Mouse (Mus musculus) myocyte (in vitro differentiated cells): ENCODE measurements around the gene Crb2.

Experiments
- CEBPB ChIP-seq: IDR thresholded peaks from 2 replicates; pipeline ENCODE4 v1.6.1; 2011; ENCODE audit warnings: mild to moderate bottlenecking, moderate library complexity; ENCODE audit not compliant: poor library complexity, insufficient read depth, severe bottlenecking
- MAX ChIP-seq: IDR thresholded peaks from one replicate; pipeline ENCODE4 v1.6.1; 2011; ENCODE audit warnings: low read depth, mild to moderate bottlenecking, control low read depth
- MYOD1 ChIP-seq, 3 experiments: IDR thresholded peaks; one replicate each; pipeline ENCODE4 v1.6.1; 2011; ENCODE audit warnings: control low read depth in 2 of 3, low read depth in 2 of 3, mild to moderate bottlenecking in 2 of 3, moderate library complexity in 1 of 3; ENCODE audit not compliant: insufficient read length in 2 of 3, control insufficient read depth in 1 of 3
- MYOG ChIP-seq, 3 experiments: IDR thresholded peaks; one replicate each; pipeline ENCODE4 v1.6.1; 2011; ENCODE audit warnings: control low read depth in 2 of 3, low read depth in 2 of 3, mild to moderate bottlenecking in 2 of 3; ENCODE audit not compliant: insufficient read length in 2 of 3, control insufficient read depth in 1 of 3, insufficient read depth in 1 of 3
- POLR2A ChIP-seq: IDR thresholded peaks from one replicate; pipeline ENCODE4 v1.6.1; 2011; ENCODE audit warnings: low read depth, mild to moderate bottlenecking, control low read depth, moderate library complexity; ENCODE audit not compliant: insufficient read length
- SRF ChIP-seq: IDR thresholded peaks from one replicate; pipeline ENCODE4 v1.6.1; 2011; ENCODE audit warnings: low read depth; ENCODE audit not compliant: control insufficient read depth, insufficient read length
- TCF12 ChIP-seq: IDR thresholded peaks from one replicate; pipeline ENCODE4 v1.6.1; 2011; ENCODE audit warnings: mild to moderate bottlenecking, control low read depth; ENCODE audit not compliant: poor library complexity, insufficient read depth, severe bottlenecking
- USF1 ChIP-seq: IDR thresholded peaks from one replicate; pipeline ENCODE4 v1.6.1; 2011; ENCODE audit warnings: low read depth, mild to moderate bottlenecking, control low read depth, moderate library complexity

GRCm38 (mm10) chr2:37799137-37799536, 23.1 kb downstream of the Crb2 start:
- TF ChIP-seq POLR2A (no peak), MAX (no peak), MYOD1 (IDR thresholded peaks at IDR 0.05; ENCODE audit: control insufficient read depth in 1 of 3, insufficient read length in 2 of 3, low read depth in 2 of 3) (no peak), MYOG (IDR thresholded peaks at IDR 0.05; ENCODE audit: control insufficient read depth in 1 of 3, insufficient read depth in 1 of 3, insufficient read length in 2 of 3, low read depth in 2 of 3) (no peak), USF1 (no peak), CEBPB (no peak), TCF12 (no peak), SRF (no peak)
